Mouse (Mus musculus): ENCODE measurements around the gene Sipa1l3.

DNA sequence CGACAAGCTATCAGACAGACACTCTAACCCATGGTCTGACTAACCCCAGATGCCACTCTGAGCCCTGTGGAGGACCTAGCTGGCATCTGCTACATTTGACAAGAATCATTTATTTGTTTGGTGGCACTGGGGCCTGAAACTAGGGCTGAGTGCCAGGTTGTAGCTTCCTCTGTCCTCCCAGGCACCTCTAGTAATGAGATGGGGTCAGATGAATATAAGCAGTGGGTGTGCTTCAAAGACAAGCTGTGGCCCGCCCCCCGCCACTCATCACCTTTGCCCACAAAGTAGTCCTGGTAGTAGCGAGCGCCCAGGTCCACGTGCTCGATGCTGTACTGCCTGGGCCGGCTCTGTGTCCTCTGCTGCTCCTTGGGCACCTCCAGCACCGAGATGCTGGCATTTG lies 119.4 kb downstream of the Sipa1l3 start:
- no peak for TF ChIP-seq CTCF (IDR thresholded peaks at IDR 0.05; ENCODE audit: low read depth)
- no peak for TF ChIP-seq EP300 (optimal IDR thresholded peaks at IDR 0.05)

Data from stomach, postnatal 0 days (tissue).